Mouse (Mus musculus) liver, embryonic 14.5 days (tissue): ENCODE measurements around the gene Rab40b. TPM values are rescaled to one million over a fixed set of nuclear protein-coding genes. Genes with fewer than 3 reads are reported as not detected.

Experiments
- ATAC-seq: fragments of 200-750 bp; cut with Nextera tagmentation; 2 replicates; pipeline ENCODE4 v1.8.0; 2017; ENCODE audit warnings: moderate number of reproducible peaks, mild to moderate bottlenecking, moderate library complexity; ENCODE audit not compliant: insufficient read depth
- DNase-seq, 3 experiments: peaks; one replicate each; pipeline ENCODE4 v3.0.0-alpha.2; 2012 to 2013; ENCODE audit warnings: low read depth in 3 of 3, low spot score in 3 of 3
- H3K27ac ChIP-seq: fragments of 300-500 bp; sonication (generic); 2 replicates; pipeline ENCODE4 v1.5.1; 2014; ENCODE audit warnings: moderate library complexity, mild to moderate bottlenecking, control low read depth, inconsistent platforms
- H3K27me3 ChIP-seq: fragments of 300-500 bp; sonication (generic); 2 replicates; pipeline ENCODE4 v1.6.1; 2014; ENCODE audit warnings: mild to moderate bottlenecking, low read length, moderate library complexity; ENCODE audit not compliant: control insufficient read depth, insufficient read depth
- H3K36me3 ChIP-seq: fragments of 300-500 bp; sonication (generic); replicated peaks from 2 replicates; pipeline ENCODE4 v1.6.1; 2014; ENCODE audit warnings: low read depth; ENCODE audit not compliant: control insufficient read depth, insufficient read depth
- H3K4me1 ChIP-seq, 2 experiments: fragments of 200-500 bp in 1 of 2; fragments of 300-500 bp in 1 of 2; sonication (generic) in 1 of 2; replicated peaks; 2 replicates each; pipeline ENCODE4 v1.6.1; 2012 to 2014; ENCODE audit warnings: antibody characterized with exemption in 1 of 2, inconsistent platforms in 1 of 2, low read length in 1 of 2; ENCODE audit not compliant: control insufficient read depth in 2 of 2, insufficient read depth in 2 of 2
- H3K4me2 ChIP-seq: fragments of 300-500 bp; sonication (generic); 2 replicates; pipeline ENCODE4 v1.6.1; 2014; ENCODE audit warnings: low read depth, mild to moderate bottlenecking, control low read depth, moderate library complexity
- H3K4me3 ChIP-seq, 2 experiments: fragments of 200-500 bp in 1 of 2; fragments of 300-500 bp in 1 of 2; sonication (generic) in 1 of 2; 2 replicates each; pipeline ENCODE4 v1.5.1; 2012 to 2014; ENCODE audit warnings: low read depth in 2 of 2, low read length in 2 of 2, mild to moderate bottlenecking in 2 of 2, control low read depth in 1 of 2, inconsistent platforms in 1 of 2, moderate library complexity in 1 of 2; ENCODE audit not compliant: insufficient read depth in 1 of 2
- H3K9ac ChIP-seq: fragments of 300-500 bp; sonication (generic); replicated peaks from 2 replicates; pipeline ENCODE4 v1.6.1; 2014; ENCODE audit warnings: mild to moderate bottlenecking, control low read depth, moderate library complexity
- H3K9me3 ChIP-seq: fragments of 300-500 bp; sonication (generic); 2 replicates; pipeline ENCODE4 v1.6.1; 2016; ENCODE audit warnings: low read length, mixed read lengths; ENCODE audit not compliant: control insufficient read depth
- CTCF ChIP-seq: IDR thresholded peaks from 2 replicates; pipeline ENCODE4 v1.5.1; 2016; ENCODE audit warnings: antibody characterized with exemption, low read depth, control low read depth
- EP300 ChIP-seq: IDR thresholded peaks from 2 replicates; pipeline ENCODE4 v1.6.1; 2016; ENCODE audit warnings: antibody characterized with exemption, low read depth
- WGBS: fragments of 180-500 bp; shearing (Covaris S2); extraction: QIAGEN DNeasy Blood & Tissue Kit; methylation state at CpG from one replicate; pipeline ENCODE4 v1.1.7; 2014; ENCODE audit not compliant: insufficient replicate concordance; 5-methylcytosine and 5-hydroxymethylcytosine counted together
- polyA plus RNA-seq, 2 experiments: library from polyadenylated mRNA; depleted of rRNA in 1 of 2; stranded (reverse) in 1 of 2; unstranded in 1 of 2; fragments of >200 nt; fragmentation: Nextera tagmentation in 1 of 2; extraction: Ambion mirVana in 1 of 2; gene quantifications; 2 replicates each; pipeline versions ENCODE4 v1.2.1 to v1.2.3; 2012 to 2014

The Rab40b gene
- polyA plus RNA-seq, 2 experiments: 0.30 to 0.55 TPM

DNA sequence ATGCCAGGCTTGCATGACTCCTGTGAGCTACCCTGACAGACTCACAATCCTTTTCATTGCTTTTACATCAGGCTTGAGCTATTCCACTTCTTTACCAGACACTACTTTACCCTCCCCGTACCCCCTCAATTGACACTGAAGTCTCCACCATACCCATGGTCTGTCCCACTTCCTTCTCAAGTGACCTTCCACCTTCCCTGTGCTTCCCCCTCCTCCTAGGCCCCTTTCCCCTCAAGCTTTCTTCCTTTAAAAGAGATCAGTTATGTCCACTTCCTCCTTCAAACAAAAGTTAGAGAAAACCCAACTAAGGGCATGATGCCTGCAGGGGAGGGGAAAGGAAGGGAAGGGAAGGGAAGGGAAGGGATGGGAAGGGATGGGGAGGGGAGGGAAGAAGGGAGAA lies 47.8 kb downstream of the Rab40b start:
- Histone ChIP-seq H3K36me3 (peaks cover 18% of the 10 kb centered on the region), H3K4me3 (no peak overlapping the region), H3K9me3 (no peaks in the 10 kb centered on the region), H3K4me2 (no peak overlapping the region), H3K27me3 (no peaks in the 10 kb centered on the region), H3K4me1 (peaks cover 2 to 6% of the 10 kb centered on the region in 2 experiments; a peak in 3 of 4 replicates), H3K27ac (no peak overlapping the region), H3K9ac (no peak overlapping the region)
- 31% methylated on average over 1 of the region's 1 CpGs for WGBS
- ATAC-seq: no peak
- DNase-seq: no peak
- TF ChIP-seq EP300: no peak
- no peak for TF ChIP-seq CTCF

DNA sequence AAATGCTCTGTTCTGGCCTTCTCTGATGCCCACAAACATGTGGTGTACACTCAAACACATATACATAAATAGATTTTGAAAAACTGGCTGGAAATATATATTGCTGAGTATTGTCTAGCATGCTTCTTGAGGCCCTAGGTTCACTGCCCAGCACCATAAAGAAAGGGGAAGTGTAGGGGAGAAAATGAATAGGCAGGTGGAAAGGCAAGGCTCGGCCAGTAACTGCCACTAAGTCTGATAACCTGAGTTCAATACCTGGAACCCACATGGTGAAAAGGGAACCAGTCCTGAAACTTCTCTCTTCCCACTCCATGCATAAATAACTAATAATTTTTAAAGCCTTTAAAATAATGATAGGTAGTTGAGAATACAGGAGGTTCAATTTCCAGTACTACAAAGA lies 48.4 kb downstream of the Rab40b start:
- peaks cover 2 to 6% of the 10 kb centered on the region in 2 experiments; a peak in 3 of 4 replicates for H3K4me1 ChIP-seq
- H3K9me3 ChIP-seq: no peaks in the 10 kb centered on the region
- ATAC-seq: no peak
- no peak overlapping the region for H3K9ac ChIP-seq
- WGBS: 42% methylated on average over 1 of the region's 1 CpGs
- TF ChIP-seq CTCF (no peak), EP300 (no peak)
- no peak overlapping the region for H3K4me3 ChIP-seq
- H3K27ac ChIP-seq: no peak overlapping the region
- H3K4me2 ChIP-seq: no peak overlapping the region
- H3K27me3 ChIP-seq: no peaks in the 10 kb centered on the region
- peaks cover 25% of the 10 kb centered on the region for H3K36me3 ChIP-seq
- no peak for DNase-seq

GRCm38 (mm10) chr11:121331641-121332040 lies 56.4 kb downstream of the Rab40b start:
- Histone ChIP-seq H3K27ac (no peak overlapping the region), H3K9me3 (no peaks in the 10 kb centered on the region), H3K4me2 (no peak overlapping the region), H3K4me1 (no peaks in the 10 kb centered on the region), H3K4me3 (no peak overlapping the region), H3K27me3 (no peaks in the 10 kb centered on the region), H3K9ac (no peak overlapping the region), H3K36me3 (peaks cover 61% of the 10 kb centered on the region)
- WGBS: 82% methylated on average over 3 of the region's 3 CpGs
- no peak for ATAC-seq
- no peak for DNase-seq
- TF ChIP-seq CTCF (no peak), EP300 (no peak)

DNA sequence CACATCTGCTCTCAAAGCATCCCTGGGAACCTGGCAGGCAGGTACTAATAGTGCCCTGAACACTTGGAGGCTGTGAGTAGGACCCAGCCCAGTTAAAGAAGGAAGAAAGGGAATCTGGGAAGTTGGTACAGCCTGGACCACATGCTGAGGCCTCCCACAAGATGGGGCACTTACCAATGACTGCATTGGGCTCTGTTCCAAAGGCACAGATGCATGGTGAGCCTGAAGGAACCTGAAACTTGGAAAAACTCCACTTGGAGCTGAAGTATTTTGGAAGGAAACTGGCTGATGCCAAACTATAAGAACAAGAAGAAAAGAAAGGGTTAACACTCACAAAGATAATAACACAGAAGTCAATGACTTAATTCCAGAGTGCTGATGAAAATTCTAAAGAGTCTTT lies 59.4 kb downstream of the Rab40b start:
- no peaks in the 10 kb centered on the region for H3K27me3 ChIP-seq
- ATAC-seq (no peak), DNase-seq (no peak)
- H3K9ac ChIP-seq: no peak overlapping the region
- peaks cover 34% of the 10 kb centered on the region for H3K36me3 ChIP-seq
- H3K9me3 ChIP-seq: no peaks in the 10 kb centered on the region
- no peak overlapping the region for H3K4me2 ChIP-seq
- TF ChIP-seq EP300 (no peak), CTCF (no peak)
- no peak overlapping the region for H3K27ac ChIP-seq
- no peak overlapping the region for H3K4me3 ChIP-seq
- no peaks in the 10 kb centered on the region for H3K4me1 ChIP-seq

- H3K27ac ChIP-seq: no peak overlapping the region
- no peak overlapping the region for H3K4me2 ChIP-seq
- DNase-seq (no peak), ATAC-seq (no peak)
- no peaks in the 10 kb centered on the region for H3K9me3 ChIP-seq
- no peaks in the 10 kb centered on the region for H3K27me3 ChIP-seq
- H3K4me1 ChIP-seq: no peaks in the 10 kb centered on the region
- TF ChIP-seq EP300 (no peak), CTCF (no peak)
- no peak overlapping the region for H3K9ac ChIP-seq
- H3K4me3 ChIP-seq: no peak overlapping the region
- WGBS: 84% methylated on average over 9 of the region's 9 CpGs
- H3K36me3 ChIP-seq: peaks cover 33% of the 10 kb centered on the region
Measured at GRCm38 (mm10) chr11:121328206-121328605, 59.8 kb downstream of the Rab40b start.

- TF ChIP-seq CTCF: no peak
- no peak for TF ChIP-seq EP300
- WGBS: 86% methylated on average over 5 of the region's 5 CpGs
- no peak overlapping the region for H3K27ac ChIP-seq
- H3K4me1 ChIP-seq: no peaks in the 10 kb centered on the region
- H3K36me3 ChIP-seq: peaks cover 22% of the 10 kb centered on the region
- H3K9ac ChIP-seq: no peak overlapping the region
- H3K9me3 ChIP-seq: no peaks in the 10 kb centered on the region
- H3K4me3 ChIP-seq: no peak overlapping the region
- DNase-seq (no peak), ATAC-seq (no peak)
- no peaks in the 10 kb centered on the region for H3K27me3 ChIP-seq
- no peak overlapping the region for H3K4me2 ChIP-seq
Measured at GRCm38 (mm10) chr11:121326681-121327080, 61.4 kb downstream of the Rab40b start.
